Mouse (Mus musculus): ENCODE measurements around the gene Samsn1. TPM values are rescaled to one million over a fixed set of nuclear protein-coding genes. Genes with fewer than 3 reads are reported as not detected.

Gene Samsn1
- polyA plus RNA-seq, 1 experiment from 2014 or later: 2.2 TPM

DNA sequence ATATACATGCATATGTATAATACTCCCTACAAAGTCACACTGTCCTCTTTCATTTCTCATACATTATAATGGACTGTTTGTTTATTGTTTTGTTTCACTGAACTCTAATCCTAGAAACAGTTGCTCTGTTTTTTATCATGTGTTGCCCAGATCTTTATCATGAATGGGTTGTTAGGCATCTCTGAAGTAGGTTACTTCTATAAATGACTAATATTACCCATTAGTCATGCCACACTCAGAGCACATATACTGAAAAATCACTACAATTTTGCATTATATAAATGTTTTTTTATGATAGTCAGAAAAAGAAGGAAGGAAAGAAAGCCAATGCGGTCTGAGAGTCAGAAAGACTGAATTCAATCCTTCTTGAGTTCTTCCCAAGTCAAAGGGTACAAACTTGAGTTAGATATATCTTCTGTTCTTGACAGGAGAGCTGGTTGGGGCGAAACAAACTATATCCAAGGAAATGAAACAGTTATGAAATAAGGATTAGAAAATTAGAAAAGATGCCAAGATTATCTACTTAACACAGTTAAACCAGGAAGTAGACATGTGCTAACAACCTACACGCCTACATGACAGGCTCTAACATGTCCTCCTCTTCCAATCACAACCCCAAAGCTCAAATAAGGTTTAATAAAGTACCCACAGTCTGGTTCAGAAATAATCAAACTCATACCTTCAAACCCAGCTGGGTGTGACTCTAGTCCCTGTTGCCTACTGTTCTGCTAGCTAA is 122.0 kb downstream of the Samsn1 start:
- Histone ChIP-seq H3K9ac (no peak overlapping the region), H3K9me3 (no peaks in the 10 kb centered on the region), H3K4me1 (no peaks in the 10 kb centered on the region), H3K27ac (no peak overlapping the region), H3K4me2 (replicated peaks) (no peak overlapping the region), H3K27me3 (no peaks in the 10 kb centered on the region), H3K36me3 (no peaks in the 10 kb centered on the region), H3K4me3 (no peak overlapping the region)
- WGBS: 82% methylated on average over 3 of the region's 3 CpGs
- ATAC-seq (ENCODE audit: insufficient number of reproducible peaks, insufficient read depth, low FRiP score, low TSS enrichment): no peak

DNA sequence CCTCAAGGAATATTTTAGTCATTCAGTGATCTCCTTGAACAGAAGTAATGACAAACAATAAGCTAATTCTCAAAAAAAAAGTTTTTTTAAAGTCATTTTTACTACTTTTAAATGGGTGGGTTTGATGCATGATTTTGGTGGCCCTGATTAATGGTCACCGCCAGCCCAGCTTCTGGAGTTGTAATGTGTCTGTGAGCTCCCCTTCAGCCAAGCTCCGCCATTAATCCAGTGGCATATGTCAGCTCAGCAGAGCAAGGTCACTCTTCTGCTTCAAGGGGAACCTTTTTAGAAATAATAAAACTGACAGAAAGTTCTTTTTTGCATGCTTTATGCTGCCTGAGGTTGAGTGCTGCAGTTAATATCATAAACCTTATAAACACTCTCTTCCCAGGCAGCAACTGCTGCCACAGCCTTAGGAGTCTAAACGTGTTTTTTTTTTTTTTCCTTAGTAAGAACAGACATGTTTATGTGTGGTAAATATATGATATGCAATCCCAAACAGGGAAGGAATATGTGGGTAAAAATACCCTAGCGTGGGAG is 124.2 kb downstream of the Samsn1 start:
- no peak for ATAC-seq (ENCODE audit: insufficient number of reproducible peaks, insufficient read depth, low FRiP score, low TSS enrichment)
- Histone ChIP-seq H3K4me2 (replicated peaks) (no peak overlapping the region), H3K36me3 (no peaks in the 10 kb centered on the region), H3K4me1 (no peaks in the 10 kb centered on the region), H3K9ac (no peak overlapping the region), H3K4me3 (no peak overlapping the region), H3K27ac (no peak overlapping the region), H3K9me3 (no peaks in the 10 kb centered on the region), H3K27me3 (no peaks in the 10 kb centered on the region)
- WGBS: 76% methylated on average over 4 of the region's 4 CpGs

DNA sequence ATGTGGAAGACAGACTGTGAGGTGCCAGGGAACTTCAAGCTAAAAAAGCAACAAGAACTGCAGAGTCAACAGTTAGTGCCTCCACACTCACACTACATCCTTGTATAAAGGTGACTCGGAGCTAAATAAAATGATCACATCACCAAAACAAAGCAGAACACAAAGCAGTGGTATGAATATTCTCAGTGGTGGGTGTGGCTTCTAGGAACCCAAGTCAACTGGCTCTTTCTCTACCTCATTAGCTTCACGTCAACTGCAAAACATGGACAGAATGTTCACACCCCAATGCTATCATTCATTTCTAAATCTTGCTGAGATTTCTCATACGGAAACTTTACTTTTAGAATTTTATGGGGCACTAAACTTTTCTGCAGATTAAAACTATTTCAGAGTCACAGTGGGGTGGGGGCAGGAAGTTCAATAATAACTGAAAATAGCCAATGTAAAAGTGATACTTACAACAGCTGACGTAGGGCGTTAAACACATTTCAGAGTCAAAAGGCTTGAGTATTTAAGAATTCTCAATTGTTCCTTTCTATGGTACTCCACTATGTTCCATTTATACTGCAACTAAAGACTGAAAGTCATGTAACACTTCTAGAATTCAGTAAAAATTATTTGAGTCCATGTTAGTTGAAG is 127.7 kb downstream of the Samsn1 start:
- no peaks in the 10 kb centered on the region for H3K9me3 ChIP-seq
- H3K4me1 ChIP-seq: no peaks in the 10 kb centered on the region
- no peak for ATAC-seq (ENCODE audit: insufficient number of reproducible peaks, insufficient read depth, low FRiP score, low TSS enrichment)
- no peaks in the 10 kb centered on the region for H3K36me3 ChIP-seq
- H3K4me3 ChIP-seq: no peak overlapping the region
- H3K9ac ChIP-seq: no peak overlapping the region
- no peak overlapping the region for H3K27ac ChIP-seq
- WGBS: 86% methylated on average over 5 of the region's 5 CpGs
- no peaks in the 10 kb centered on the region for H3K27me3 ChIP-seq
- H3K4me2 ChIP-seq (replicated peaks): no peak overlapping the region

DNA sequence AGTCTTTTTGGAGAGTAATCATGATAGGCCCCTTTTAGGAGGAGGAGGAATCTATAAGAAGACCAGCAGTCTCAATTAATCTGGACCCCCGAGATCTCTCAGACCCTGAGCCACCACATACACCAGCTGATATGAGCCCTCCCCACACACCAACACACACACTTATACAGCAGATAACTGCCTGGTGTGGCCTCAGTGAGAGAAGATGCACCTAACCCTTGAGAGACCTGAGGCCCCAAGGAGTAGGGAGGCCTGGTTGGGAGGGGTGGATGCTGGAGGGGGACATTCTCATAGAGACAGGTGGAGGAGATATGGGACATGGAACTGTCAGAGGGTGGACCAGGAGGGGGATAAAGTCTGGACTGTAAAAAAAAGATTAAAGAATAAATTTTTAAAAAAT is 128.6 kb downstream of the Samsn1 start:
- Histone ChIP-seq H3K4me3 (no peak overlapping the region), H3K9me3 (no peaks in the 10 kb centered on the region), H3K4me1 (no peaks in the 10 kb centered on the region), H3K36me3 (no peaks in the 10 kb centered on the region), H3K9ac (no peak overlapping the region), H3K27me3 (no peaks in the 10 kb centered on the region), H3K27ac (no peak overlapping the region), H3K4me2 (replicated peaks) (no peak overlapping the region)
- no peak for ATAC-seq (ENCODE audit: insufficient number of reproducible peaks, insufficient read depth, low FRiP score, low TSS enrichment)
- WGBS: 89% methylated on average over 1 of the region's 1 CpGs

DNA sequence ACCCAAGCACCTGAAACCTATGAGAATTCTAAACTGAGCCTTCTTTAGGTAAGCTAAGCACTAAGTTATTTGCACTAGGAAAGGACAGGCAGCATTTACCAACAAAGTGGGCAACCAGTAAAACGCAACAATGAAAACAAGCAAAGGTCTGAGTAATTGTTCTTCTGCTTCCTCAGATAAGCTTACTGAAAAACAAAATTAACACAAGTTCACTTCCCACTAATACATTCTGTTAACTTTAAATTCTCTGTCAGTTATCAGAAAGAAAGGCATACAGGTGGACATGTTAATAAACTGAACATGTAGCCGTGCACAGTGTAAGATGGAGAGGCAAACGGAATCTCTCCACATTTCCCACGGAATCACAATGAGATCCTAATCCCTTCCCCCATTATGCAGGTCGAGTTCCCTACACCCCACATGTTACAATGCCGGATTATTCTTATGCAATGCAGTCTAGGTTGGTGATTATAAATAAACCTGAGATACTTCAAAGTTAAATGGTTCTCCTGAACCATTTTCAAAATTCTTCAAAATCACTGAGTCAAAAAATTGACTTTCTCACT is 132.9 kb downstream of the Samsn1 start:
- no peak overlapping the region for H3K27ac ChIP-seq
- H3K9ac ChIP-seq: no peak overlapping the region
- no peak for ATAC-seq (ENCODE audit: insufficient number of reproducible peaks, insufficient read depth, low FRiP score, low TSS enrichment)
- no peak overlapping the region for H3K4me2 ChIP-seq (replicated peaks)
- no peaks in the 10 kb centered on the region for H3K36me3 ChIP-seq
- H3K4me3 ChIP-seq: no peak overlapping the region
- no peaks in the 10 kb centered on the region for H3K4me1 ChIP-seq
- no peaks in the 10 kb centered on the region for H3K27me3 ChIP-seq
- 73% methylated on average over 6 of the region's 6 CpGs for WGBS
- H3K9me3 ChIP-seq: no peaks in the 10 kb centered on the region

DNA sequence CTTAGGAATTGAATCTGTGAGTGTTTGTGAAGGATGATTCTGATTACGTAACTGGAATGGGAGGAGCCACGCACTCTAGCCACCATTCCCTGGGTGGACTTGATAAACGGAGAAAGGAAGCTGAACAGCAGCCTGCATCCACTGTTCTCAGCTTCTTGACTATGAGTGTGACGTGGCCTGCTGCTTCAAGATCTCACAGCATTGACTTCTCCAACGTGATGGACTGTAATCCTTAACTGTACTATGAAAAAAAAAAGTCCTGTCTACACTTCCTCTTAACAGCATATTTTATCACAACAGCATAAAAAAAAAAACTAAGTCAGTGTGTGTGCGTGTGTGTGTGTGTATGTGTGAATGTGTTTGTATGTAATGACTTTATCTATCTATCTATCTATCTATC is 134.9 kb downstream of the Samsn1 start:
- Histone ChIP-seq H3K9me3 (no peaks in the 10 kb centered on the region), H3K4me1 (no peaks in the 10 kb centered on the region), H3K27ac (no peak overlapping the region), H3K9ac (no peak overlapping the region), H3K36me3 (no peaks in the 10 kb centered on the region), H3K27me3 (no peaks in the 10 kb centered on the region), H3K4me3 (no peak overlapping the region), H3K4me2 (replicated peaks) (no peak overlapping the region)
- 80% methylated on average over 6 of the region's 6 CpGs for WGBS
- no peak for ATAC-seq (ENCODE audit: insufficient number of reproducible peaks, insufficient read depth, low FRiP score, low TSS enrichment)

DNA sequence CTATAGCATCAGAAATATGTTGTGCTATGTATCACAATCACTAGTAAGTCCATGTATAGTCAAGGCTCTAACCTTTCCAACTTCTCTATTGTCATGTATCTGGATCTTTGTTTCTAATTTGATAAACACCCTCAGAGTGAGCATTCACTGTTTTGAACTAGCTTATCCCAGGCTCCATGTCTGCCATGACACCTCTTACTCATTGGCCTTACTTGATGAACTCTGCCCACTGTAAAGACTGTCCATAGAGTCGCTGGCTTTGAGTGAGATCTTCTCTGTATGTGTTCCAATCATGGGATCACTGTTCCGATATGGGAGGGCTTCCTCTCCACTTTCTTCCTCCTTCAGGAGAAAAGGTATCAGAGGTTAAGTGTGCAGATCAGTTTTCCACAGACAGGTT is 143.2 kb downstream of the Samsn1 start:
- no peaks in the 10 kb centered on the region for H3K4me1 ChIP-seq
- no peaks in the 10 kb centered on the region for H3K36me3 ChIP-seq
- H3K9ac ChIP-seq: no peak overlapping the region
- no peak for ATAC-seq (ENCODE audit: insufficient number of reproducible peaks, insufficient read depth, low FRiP score, low TSS enrichment)
- no peak overlapping the region for H3K4me2 ChIP-seq (replicated peaks)
- no peaks in the 10 kb centered on the region for H3K27me3 ChIP-seq
- H3K27ac ChIP-seq: no peak overlapping the region
- no peak overlapping the region for H3K4me3 ChIP-seq
- WGBS: 80% methylated on average over 2 of the region's 2 CpGs
- no peaks in the 10 kb centered on the region for H3K9me3 ChIP-seq

DNA sequence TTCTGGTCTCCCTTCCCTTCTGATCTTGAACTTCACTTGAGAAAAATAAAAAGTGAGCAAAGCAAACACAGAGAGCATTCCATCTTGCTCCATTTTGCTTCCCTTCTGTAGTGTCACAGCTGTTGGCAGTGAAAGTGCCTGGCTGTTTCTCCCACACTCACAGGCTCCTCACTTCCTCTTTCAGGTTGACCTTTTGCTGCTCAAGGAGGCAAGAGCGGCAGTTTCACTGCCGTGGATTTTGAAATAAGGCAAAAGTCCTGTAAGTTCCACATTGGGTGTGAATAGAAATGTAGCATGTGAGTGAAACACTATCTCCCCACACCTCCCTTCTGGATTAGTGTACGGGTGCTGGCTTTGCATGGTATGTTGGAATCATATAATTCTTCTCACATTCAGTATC is 144.9 kb downstream of the Samsn1 start:
- Histone ChIP-seq H3K4me1 (no peaks in the 10 kb centered on the region), H3K27ac (no peak overlapping the region), H3K9me3 (no peaks in the 10 kb centered on the region), H3K9ac (no peak overlapping the region), H3K27me3 (no peaks in the 10 kb centered on the region), H3K4me3 (no peak overlapping the region), H3K36me3 (no peaks in the 10 kb centered on the region), H3K4me2 (replicated peaks) (no peak overlapping the region)
- no peak for ATAC-seq (ENCODE audit: insufficient number of reproducible peaks, insufficient read depth, low FRiP score, low TSS enrichment)
- whole genome bisulfite sequencing: 47% methylated on average over 3 of the region's 3 CpGs

DNA sequence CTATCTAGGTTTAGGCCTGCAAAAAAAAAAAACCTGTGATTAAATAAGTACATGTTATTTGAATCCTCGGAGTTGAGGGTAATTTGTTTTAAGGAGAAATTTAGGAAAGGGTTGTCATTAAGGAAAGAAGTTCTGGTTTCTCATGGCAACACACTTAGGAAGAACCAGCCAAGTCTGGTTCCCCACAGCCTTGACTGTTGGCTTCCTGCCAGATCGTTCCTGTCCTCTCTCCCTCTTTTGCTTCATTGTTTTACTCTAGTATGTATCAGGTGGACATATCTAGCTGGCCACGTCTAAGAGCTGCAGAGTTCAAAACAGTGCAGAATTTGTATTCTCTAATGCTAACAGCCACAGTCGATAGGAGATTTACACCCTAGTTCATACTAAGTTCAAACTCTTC is 146.2 kb downstream of the Samsn1 start:
- no peaks in the 10 kb centered on the region for H3K27me3 ChIP-seq
- H3K9ac ChIP-seq: no peak overlapping the region
- no peaks in the 10 kb centered on the region for H3K9me3 ChIP-seq
- 71% methylated on average over 4 of the region's 4 CpGs for WGBS
- H3K4me1 ChIP-seq: no peaks in the 10 kb centered on the region
- H3K4me3 ChIP-seq: no peak overlapping the region
- no peak for ATAC-seq (ENCODE audit: insufficient number of reproducible peaks, insufficient read depth, low FRiP score, low TSS enrichment)
- H3K4me2 ChIP-seq (replicated peaks): no peak overlapping the region
- H3K36me3 ChIP-seq: no peaks in the 10 kb centered on the region
- no peak overlapping the region for H3K27ac ChIP-seq

DNA sequence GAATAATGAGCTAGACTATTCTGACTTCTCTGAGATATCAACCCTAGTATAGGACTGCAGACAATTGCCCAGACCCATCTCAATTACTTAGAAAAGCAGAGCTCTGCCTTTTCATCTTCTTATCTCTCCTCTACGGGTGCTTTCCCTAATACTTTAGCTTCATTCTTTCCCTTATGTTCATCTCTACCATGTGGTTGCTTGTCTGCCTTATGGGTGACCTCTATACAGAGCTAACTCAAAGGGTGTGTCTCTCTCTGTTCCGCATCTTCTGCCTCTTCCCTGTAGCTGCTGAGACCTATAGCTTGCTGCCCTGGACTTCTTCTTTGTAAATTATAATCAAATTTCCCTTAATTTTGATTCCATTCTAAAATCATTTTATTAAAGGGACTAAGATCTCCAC is 147.6 kb downstream of the Samsn1 start:
- no peaks in the 10 kb centered on the region for H3K36me3 ChIP-seq
- no peak overlapping the region for H3K27ac ChIP-seq
- 76% methylated on average over 2 of the region's 2 CpGs for WGBS
- H3K4me2 ChIP-seq (replicated peaks): no peak overlapping the region
- H3K4me1 ChIP-seq: no peaks in the 10 kb centered on the region
- no peak overlapping the region for H3K9ac ChIP-seq
- H3K9me3 ChIP-seq: no peaks in the 10 kb centered on the region
- no peaks in the 10 kb centered on the region for H3K27me3 ChIP-seq
- no peak for ATAC-seq (ENCODE audit: insufficient number of reproducible peaks, insufficient read depth, low FRiP score, low TSS enrichment)
- no peak overlapping the region for H3K4me3 ChIP-seq

DNA sequence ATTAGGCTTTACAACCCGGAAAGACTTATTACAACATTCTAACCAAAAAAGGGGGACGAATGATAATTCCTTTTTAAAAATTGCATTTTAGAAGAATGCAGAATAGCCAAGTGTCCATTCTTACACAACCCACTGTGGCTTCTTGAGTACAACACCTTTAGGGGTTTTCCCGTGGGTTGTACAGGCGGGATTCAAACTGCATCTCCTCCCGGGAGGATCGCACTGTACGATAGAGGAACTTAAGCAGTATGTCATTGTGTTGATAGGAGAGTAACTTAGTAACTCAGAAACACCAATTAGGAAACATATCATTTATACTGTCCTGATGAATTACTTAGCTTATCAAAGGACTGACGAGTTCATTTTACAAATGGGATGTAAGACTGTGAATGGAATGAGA is 149.8 kb downstream of the Samsn1 start:
- no peak overlapping the region for H3K4me3 ChIP-seq
- WGBS: 85% methylated on average over 8 of the region's 8 CpGs
- H3K36me3 ChIP-seq: no peaks in the 10 kb centered on the region
- H3K27me3 ChIP-seq: no peaks in the 10 kb centered on the region
- no peak overlapping the region for H3K4me2 ChIP-seq (replicated peaks)
- no peaks in the 10 kb centered on the region for H3K4me1 ChIP-seq
- no peaks in the 10 kb centered on the region for H3K9me3 ChIP-seq
- no peak overlapping the region for H3K27ac ChIP-seq
- H3K9ac ChIP-seq: no peak overlapping the region
- ATAC-seq (ENCODE audit: insufficient number of reproducible peaks, insufficient read depth, low FRiP score, low TSS enrichment): no peak

DNA sequence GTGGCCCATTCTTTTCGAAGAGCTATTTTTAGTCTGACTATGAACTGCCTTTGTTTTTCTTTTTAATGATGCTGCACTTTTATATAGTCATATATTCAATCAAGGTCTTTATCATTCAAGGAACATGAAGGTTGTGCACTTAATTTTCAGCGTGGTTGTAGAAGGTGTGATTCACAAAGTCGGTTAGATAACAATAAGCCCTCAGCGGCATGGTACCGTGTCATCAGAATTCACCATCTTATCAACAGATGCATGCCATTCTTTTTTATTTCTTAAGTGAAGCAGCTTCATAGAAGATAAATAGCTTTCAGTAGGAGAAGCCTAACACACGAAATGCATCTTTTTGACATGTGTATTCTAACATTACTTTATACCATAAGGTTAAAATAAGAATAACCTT is 154.7 kb downstream of the Samsn1 start:
- Histone ChIP-seq H3K27me3 (no peaks in the 10 kb centered on the region), H3K9me3 (no peaks in the 10 kb centered on the region), H3K4me1 (no peaks in the 10 kb centered on the region), H3K4me3 (no peak overlapping the region), H3K27ac (no peak overlapping the region), H3K9ac (no peak overlapping the region), H3K4me2 (replicated peaks) (no peak overlapping the region), H3K36me3 (no peaks in the 10 kb centered on the region)
- 88% methylated on average over 6 of the region's 6 CpGs for WGBS
- no peak for ATAC-seq (ENCODE audit: insufficient number of reproducible peaks, insufficient read depth, low FRiP score, low TSS enrichment)
